Comparison of ENCODE assay signal across 9 mouse cellular contexts in the genomic region with DNA sequence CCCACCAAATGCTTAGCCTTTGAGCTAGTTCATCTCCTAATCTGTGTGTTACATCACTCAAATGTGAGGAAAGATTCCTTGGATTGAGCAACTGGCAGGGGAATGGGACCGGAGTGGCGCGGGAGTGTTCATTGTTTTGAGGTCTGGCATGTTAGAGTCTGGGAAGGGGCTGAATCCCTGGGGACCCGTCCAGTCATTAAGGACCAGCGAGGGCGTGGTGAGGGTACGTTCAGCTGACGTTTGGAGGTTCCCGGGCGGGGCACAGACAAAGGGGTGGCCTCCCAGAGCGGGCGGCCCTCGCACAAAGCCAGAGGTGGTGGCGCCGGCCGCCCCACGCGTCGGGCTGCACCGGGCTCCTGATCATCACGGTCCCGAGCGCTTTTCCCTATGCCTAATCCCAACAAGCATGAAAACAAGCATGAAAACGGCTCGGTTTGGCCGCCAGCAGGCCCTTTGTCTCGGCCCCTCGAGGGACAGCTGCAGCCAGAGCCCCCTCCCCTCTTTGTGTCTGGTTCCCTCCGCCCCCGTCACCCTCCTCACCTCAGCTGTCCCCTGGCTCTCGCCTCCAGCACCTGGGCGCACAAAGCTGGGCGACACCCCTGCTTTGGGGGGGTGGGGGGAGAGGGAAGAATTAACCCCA. TPM values are rescaled to one million over a fixed set of nuclear protein-coding genes. Genes with fewer than 3 reads are reported as not detected.
DNase-seq lines count a peak whose midpoint lies in the region; ATAC-seq and TF ChIP-seq lines count a peak whose summit lies in the region.
"Had no signal": no experiment of that assay in that cellular context is flagged by ENCODE, and none has a peak within 500 bp of the region (broad histone marks: within the 10 kb centered on the region; RNA-seq: fewer than 3 reads in every experiment).

No protein-coding gene starts in this region.

- peak overlapping the region; percentile 51 for H3K4me2 ChIP-seq in heart, postnatal 0 days (ENCODE audit: low read depth, low read length)
- peak overlapping the region; percentile 61 for H3K4me2 ChIP-seq in hindbrain, embryonic 13.5 days
- H3K4me2 ChIP-seq in midbrain, embryonic 14.5 days (ENCODE audit: low read length) = peak overlapping the region; percentile 52

- H3K4me3 ChIP-seq in heart, postnatal 0 days (ENCODE audit: low read depth, low read length) = peak overlapping the region; percentile 25
- peak overlapping the region; percentile 34 for H3K4me3 ChIP-seq in hindbrain, embryonic 13.5 days
- H3K4me3 ChIP-seq in midbrain, embryonic 14.5 days (replicated peaks; ENCODE audit: low read depth, low read length) = peak overlapping the region; percentile 23

- no peak for DNase-seq in heart, postnatal 0 days (ENCODE audit: low spot score)
- DNase-seq in heart, postnatal 4 days = no peak
- DNase-seq in embryo, embryonic 10 days (ENCODE audit: low spot score) = peak; percentile 75
- peak; percentile 79 for DNase-seq in midbrain, embryonic 14.5 days
- no peak for DNase-seq in right cerebral cortex, postnatal 36 days (ENCODE audit: low spot score in 2 of 2)
- DNase-seq in adrenal gland, postnatal 25 days = no peak
- DNase-seq in spleen, postnatal 36 days (ENCODE audit: low spot score in 2 of 2) = no peak
- DNase-seq: cerebellum, postnatal 36 days had no signal

- WGBS in heart, postnatal 0 days = 3% methylated on average over 31 of the region's 33 CpGs
- WGBS in hindbrain, embryonic 13.5 days = 1% methylated on average over 28 of the region's 33 CpGs
- under 1% methylated on average over 33 of the region's 33 CpGs for WGBS in midbrain, embryonic 14.5 days

- no peaks in the 10 kb centered on the region for H3K9me3 ChIP-seq in heart, postnatal 0 days (replicated peaks; ENCODE audit: control insufficient read depth, low read length)
- H3K9me3 ChIP-seq in hindbrain, embryonic 13.5 days = no peaks in the 10 kb centered on the region
- no peaks in the 10 kb centered on the region for H3K9me3 ChIP-seq in midbrain, embryonic 14.5 days (ENCODE audit: control insufficient read depth, low read length)

- no peak for TF ChIP-seq EP300 in heart, postnatal 0 days (IDR thresholded peaks at IDR 0.05; ENCODE audit: low read depth)

- H3K9ac ChIP-seq in heart, postnatal 0 days (replicated peaks; ENCODE audit: low read depth, low read length) = no peak overlapping the region
- peak overlapping the region; percentile 68 for H3K9ac ChIP-seq in hindbrain, embryonic 13.5 days
- peak overlapping the region; percentile 37 for H3K9ac ChIP-seq in midbrain, embryonic 14.5 days (replicated peaks; ENCODE audit: low read length)

- no peak overlapping the region for H3K27ac ChIP-seq in heart, postnatal 0 days (ENCODE audit: low read depth)
- H3K27ac ChIP-seq in hindbrain, embryonic 13.5 days = peak overlapping the region; percentile 71
- H3K27ac ChIP-seq in midbrain, embryonic 14.5 days (replicated peaks; ENCODE audit: low read depth, low read length) = peak overlapping the region; percentile 66

- no peaks in the 10 kb centered on the region for H3K36me3 ChIP-seq in heart, postnatal 0 days (replicated peaks; ENCODE audit: control insufficient read depth, insufficient read depth, low read length)
- H3K36me3 ChIP-seq in hindbrain, embryonic 13.5 days = 0 out of 2 replicates have a peak, but pooled peaks cover 2% of the 10 kb centered on the region
- H3K36me3 ChIP-seq in midbrain, embryonic 14.5 days (ENCODE audit: control insufficient read depth, insufficient read depth, low read length) = no peaks in the 10 kb centered on the region

- TF ChIP-seq CTCF in heart, postnatal 0 days (IDR thresholded peaks at IDR 0.05; ENCODE audit: low read depth) = no peak

- H3K27me3 ChIP-seq in heart, postnatal 0 days (ENCODE audit: control insufficient read depth, insufficient read depth, low read length) = peaks cover 30% of the 10 kb centered on the region
- H3K27me3 ChIP-seq in hindbrain, embryonic 13.5 days = peaks cover 81% of the 10 kb centered on the region
- H3K27me3 ChIP-seq in midbrain, embryonic 14.5 days (ENCODE audit: control insufficient read depth, insufficient read depth, low read length) = peaks cover 45% of the 10 kb centered on the region

- H3K4me1 ChIP-seq in heart, postnatal 0 days (ENCODE audit: control insufficient read depth, insufficient read depth) = no peaks in the 10 kb centered on the region
- H3K4me1 ChIP-seq in hindbrain, embryonic 13.5 days (replicated peaks) = peaks cover 14% of the 10 kb centered on the region
- peaks cover 13% of the 10 kb centered on the region for H3K4me1 ChIP-seq in midbrain, embryonic 14.5 days (ENCODE audit: control insufficient read depth, insufficient read depth, low read length)

- no peak for ATAC-seq in heart, postnatal 0 days (ENCODE audit: insufficient read depth, low read depth)
- peak; percentile 57 for ATAC-seq in hindbrain, embryonic 13.5 days (ENCODE audit: low FRiP score)
- peak; percentile 88 for ATAC-seq in midbrain, embryonic 14.5 days (ENCODE audit: low FRiP score, low TSS enrichment)

RNA-seq across cellular contexts. Expression of a gene that starts 10.2 kb away (rescaled TPM):
- 3.4 and 5.8 TPM in 2 replicates for total RNA-seq in heart, postnatal 0 days (2014; rRNA removed; ENCODE audit: low replicate concordance)
- polyA plus RNA-seq in heart, postnatal 0 days (2015; fragmentation: Nextera tagmentation; extraction: Ambion mirVana) = 2.8 and 3.1 TPM in 2 replicates
- total RNA-seq in heart, postnatal 4 days (2021) = 1 to 10 TPM; 6.1 to 6.6 TPM
- polyA plus RNA-seq in hindbrain, embryonic 13.5 days (2015; fragmentation: Nextera tagmentation; extraction: Ambion mirVana) = 7.9 and 9.2 TPM in 2 replicates
- polyA plus RNA-seq in midbrain, embryonic 14.5 days (2014; fragmentation: Nextera tagmentation; extraction: Ambion mirVana) = 8.1 and 14.5 TPM in 2 replicates
- total RNA-seq in adrenal gland, postnatal 25 days (2021) = 13.7 and 17.4 TPM in 2 replicates

RNA-seq across cellular contexts. Expression of a gene that starts 57.6 kb away (rescaled TPM):
- 232 and 263 TPM in 2 replicates for total RNA-seq in heart, postnatal 0 days (2014; rRNA removed; ENCODE audit: low replicate concordance)
- polyA plus RNA-seq in heart, postnatal 0 days (2015; fragmentation: Nextera tagmentation; extraction: Ambion mirVana) = 443 and 455 TPM in 2 replicates
- total RNA-seq in heart, postnatal 4 days (2021) = 100 to 1,000 TPM; 161 to 162 TPM
- 445 and 454 TPM in 2 replicates for polyA plus RNA-seq in hindbrain, embryonic 13.5 days (2015; fragmentation: Nextera tagmentation; extraction: Ambion mirVana)
- 442 and 480 TPM in 2 replicates for polyA plus RNA-seq in midbrain, embryonic 14.5 days (2014; fragmentation: Nextera tagmentation; extraction: Ambion mirVana)
- total RNA-seq in adrenal gland, postnatal 25 days (2021) = 149 and 179 TPM in 2 replicates

Comparison
In these comparisons a context has a peak if more than half of its experiments do, and no peak if none do; other contexts are left out.
1. DNase-seq: peak in embryo, embryonic 10 days (single experiment) and midbrain, embryonic 14.5 days (single experiment); none in heart, postnatal 0 days (single experiment), heart, postnatal 4 days (single experiment), right cerebral cortex, postnatal 36 days (0 of 2), adrenal gland, postnatal 25 days (single experiment) and spleen, postnatal 36 days (0 of 2).
2. Peak in every context shown above with its lines, with median percentiles within 50 percentile points of each other: H3K4me2 ChIP-seq and H3K4me3 ChIP-seq.